Comparison of ENCODE assay signal across 8 mouse cellular contexts in the genomic region with DNA sequence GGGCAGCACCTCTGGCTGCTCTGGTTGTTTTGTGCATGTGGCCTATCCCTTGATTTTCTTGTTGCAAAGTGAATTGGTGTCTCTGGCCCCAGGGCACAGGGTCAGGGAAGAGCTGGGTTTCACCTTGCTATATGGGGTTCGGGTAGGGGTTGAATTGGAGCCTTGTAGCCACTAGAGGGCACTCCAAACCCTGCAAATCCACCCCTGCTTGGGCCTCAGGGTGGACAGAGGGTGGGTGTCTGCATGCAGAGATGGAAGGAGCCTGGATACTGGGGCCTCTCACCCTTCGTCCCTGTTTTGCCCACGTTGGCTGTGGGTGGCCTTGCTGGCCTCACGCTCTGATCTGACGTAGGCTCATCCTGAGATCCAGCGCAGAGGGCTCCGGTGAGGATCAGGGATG. TPM values are rescaled to one million over a fixed set of nuclear protein-coding genes. Genes with fewer than 3 reads are reported as not detected.
DNase-seq lines count a peak whose midpoint lies in the region; ATAC-seq lines count a peak whose summit lies in the region.

No protein-coding gene starts in this region.

- peak; percentile 87 for ATAC-seq in frontal cortex, adult (ENCODE audit: low TSS enrichment)
- peak; percentile 69 for ATAC-seq in intestine, embryonic 14.5 days (replicated peaks; ENCODE audit: low FRiP score, low TSS enrichment, low read depth)
- ATAC-seq in midbrain, embryonic 12.5 days (ENCODE audit: low FRiP score, low read depth): peak; percentile 69

- no peaks in the 10 kb centered on the region; the same call in 1 of the 2 replicates for H3K4me1 ChIP-seq in intestine, embryonic 14.5 days (replicated peaks; ENCODE audit: control insufficient read depth, insufficient read depth, low read length)
- H3K4me1 ChIP-seq in limb, embryonic 10.5 days: peaks cover 21% of the 10 kb centered on the region
- H3K4me1 ChIP-seq in midbrain, embryonic 12.5 days: 0 out of 2 replicates have a peak, but pooled peaks cover 4% of the 10 kb centered on the region

- no peak overlapping the region for H3K27ac ChIP-seq in intestine, embryonic 14.5 days (ENCODE audit: low read depth)
- H3K27ac ChIP-seq in limb, embryonic 10.5 days: peak overlapping the region; percentile 68
- no peak overlapping the region for H3K27ac ChIP-seq in midbrain, embryonic 12.5 days (replicated peaks)

- 0 out of 2 replicates have a peak overlapping the region, but pooled peaks have one; percentile 22 for H3K4me2 ChIP-seq in intestine, embryonic 14.5 days (ENCODE audit: low read length)
- H3K4me2 ChIP-seq in midbrain, embryonic 12.5 days (replicated peaks): no peak overlapping the region

- no peaks in the 10 kb centered on the region for H3K36me3 ChIP-seq in intestine, embryonic 14.5 days (ENCODE audit: control insufficient read depth, insufficient read depth, low read length)
- no peaks in the 10 kb centered on the region for H3K36me3 ChIP-seq in limb, embryonic 10.5 days
- no peaks in the 10 kb centered on the region for H3K36me3 ChIP-seq in midbrain, embryonic 12.5 days

- H3K9me3 ChIP-seq in intestine, embryonic 14.5 days (ENCODE audit: control insufficient read depth, low read length): no peaks in the 10 kb centered on the region
- H3K9me3 ChIP-seq in limb, embryonic 10.5 days (replicated peaks): no peaks in the 10 kb centered on the region
- H3K9me3 ChIP-seq in midbrain, embryonic 12.5 days: no peaks in the 10 kb centered on the region

- H3K4me3 ChIP-seq in intestine, embryonic 14.5 days (ENCODE audit: low read depth, low read length): no peak overlapping the region
- no peak overlapping the region for H3K4me3 ChIP-seq in limb, embryonic 10.5 days
- no peak overlapping the region for H3K4me3 ChIP-seq in midbrain, embryonic 12.5 days

- 20% methylated on average over 7 of the region's 7 CpGs for WGBS in intestine, embryonic 14.5 days
- 34% methylated on average over 7 of the region's 7 CpGs for WGBS in limb, embryonic 10.5 days
- WGBS in midbrain, embryonic 12.5 days: 29% methylated on average over 7 of the region's 7 CpGs

- peak; percentile 62 for DNase-seq in kidney, adult 18-20 months
- DNase-seq in kidney, adult 11 months: no peak
- peak; percentile 75 for DNase-seq in cerebellum, adult 9-10 months
- peak; percentile 84 for DNase-seq in intestine, embryonic 14.5 days (ENCODE audit: low spot score)
- DNase-seq in limb, embryonic 10.5 days (ENCODE audit: low spot score): peak; percentile 77
- peak; percentile 42 to 48 for DNase-seq in spleen, postnatal 36 days (ENCODE audit: low spot score in 2 of 2)

- no peaks in the 10 kb centered on the region for H3K27me3 ChIP-seq in intestine, embryonic 14.5 days (replicated peaks; ENCODE audit: control insufficient read depth, insufficient read depth, low read length)
- 0 out of 2 replicates have a peak, but pooled peaks cover 4% of the 10 kb centered on the region for H3K27me3 ChIP-seq in limb, embryonic 10.5 days (ENCODE audit: low read depth, poor library complexity, severe bottlenecking)
- H3K27me3 ChIP-seq in midbrain, embryonic 12.5 days: no peaks in the 10 kb centered on the region; the same call in 1 of the 2 replicates

- H3K9ac ChIP-seq in intestine, embryonic 14.5 days (ENCODE audit: low read length): no peak overlapping the region
- no peak overlapping the region for H3K9ac ChIP-seq in midbrain, embryonic 12.5 days (replicated peaks)

RNA-seq across cellular contexts. Expression of gene Rpn1, which starts 28.9 kb away (rescaled TPM):
- 384 and 386 TPM in 2 replicates for polyA plus RNA-seq in intestine, embryonic 14.5 days (2014; fragmentation: Nextera tagmentation; extraction: Ambion mirVana)
- 324 and 340 TPM in 2 replicates for polyA plus RNA-seq in limb, embryonic 10.5 days (2016; fragmentation: Nextera tagmentation; extraction: Ambion mirVana)
- polyA plus RNA-seq in midbrain, embryonic 12.5 days (2016; fragmentation: Nextera tagmentation; extraction: Ambion mirVana): 242 and 256 TPM in 2 replicates
